In the genomic region with DNA sequence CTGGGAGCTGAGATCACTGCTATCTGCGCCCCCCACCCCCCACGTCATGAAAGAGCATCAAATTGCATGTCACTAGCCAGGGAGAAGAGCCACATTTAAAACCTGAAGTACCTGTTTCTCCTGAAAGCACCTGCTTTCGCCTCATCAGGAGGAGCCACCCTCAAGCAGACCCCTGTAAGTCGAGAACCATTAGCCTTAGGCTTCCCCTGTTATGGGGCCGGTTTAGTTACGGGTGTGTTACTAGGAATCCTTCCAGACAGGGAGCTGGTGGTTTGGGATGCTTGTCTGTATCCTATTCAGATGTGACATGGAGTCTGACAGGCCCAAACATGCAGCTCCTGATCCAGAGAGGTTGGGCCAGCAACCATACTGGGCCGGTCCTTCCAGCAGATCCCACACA, we compare ENCODE assay signal across 22 mouse cellular contexts.
"Had no signal": no experiment of that assay in that cellular context is flagged by ENCODE, and none has a peak within 500 bp of the region (broad histone marks: within the 10 kb centered on the region; RNA-seq: fewer than 3 reads in every experiment).

No protein-coding gene starts in this region.

- H3K27me3 ChIP-seq: liver, embryonic 15.5 days had no signal

- H3K4me3 ChIP-seq: heart, embryonic 10.5 days; heart, embryonic 12.5 days; hindbrain, embryonic 10.5 days; hindbrain, embryonic 12.5 days; layer of hippocampus, adult 2 months; left cerebral cortex, adult 2 months; limb, embryonic 13.5 days; limb, embryonic 15.5 days; liver, embryonic 13.5 days; liver, embryonic 15.5 days had no signal

- ATAC-seq: hindbrain, embryonic 16.5 days; inflammation-experienced regulatory T-cells, adult 6 months had no signal

- DNase-seq: gastrocnemius, postnatal 25 days; heart, adult 18-20 months; heart, postnatal 10 days; heart, postnatal 4 days; kidney, adult 18-20 months; kidney, adult 8-10 months; kidney, postnatal 10 days; kidney, postnatal 25 days; kidney, postnatal 4 days; liver, embryonic 13.5 days had no signal

- H3K36me3 ChIP-seq: heart, embryonic 10.5 days; heart, embryonic 12.5 days; hindbrain, embryonic 10.5 days; hindbrain, embryonic 12.5 days; limb, embryonic 13.5 days; limb, embryonic 15.5 days; liver, embryonic 13.5 days; liver, embryonic 15.5 days had no signal

- H3K4me1 ChIP-seq: limb, embryonic 15.5 days had no signal

- H3K27ac ChIP-seq: heart, embryonic 10.5 days; hindbrain, embryonic 10.5 days; hindbrain, embryonic 12.5 days; hindbrain, embryonic 14.5 days; layer of hippocampus, adult 2 months; left cerebral cortex, adult 2 months; limb, embryonic 13.5 days had no signal

- H3K4me2 ChIP-seq: heart, embryonic 12.5 days; hindbrain, embryonic 12.5 days; hindbrain, embryonic 14.5 days; limb, embryonic 13.5 days; limb, embryonic 15.5 days; liver, embryonic 13.5 days; liver, embryonic 15.5 days had no signal

- H3K9ac ChIP-seq: heart, embryonic 12.5 days; hindbrain, embryonic 12.5 days; hindbrain, embryonic 14.5 days; limb, embryonic 13.5 days; limb, embryonic 15.5 days; liver, embryonic 13.5 days; liver, embryonic 15.5 days had no signal

- H3K9me3 ChIP-seq: heart, embryonic 10.5 days; heart, embryonic 12.5 days; hindbrain, embryonic 10.5 days; hindbrain, embryonic 12.5 days; limb, embryonic 13.5 days; limb, embryonic 15.5 days; liver, embryonic 13.5 days; liver, embryonic 15.5 days had no signal
